8 mouse cellular contexts compared by ENCODE assay signal in genomic region chr2:19415063-19415521, GRCm38 (mm10). TPM values are rescaled to one million over a fixed set of nuclear protein-coding genes. Genes with fewer than 3 reads are reported as not detected.
DNase-seq lines count a peak whose midpoint lies in the region; ATAC-seq and TF ChIP-seq lines count a peak whose summit lies in the region.

No protein-coding gene starts in this region.

- peaks cover 3% of the 10 kb centered on the region for H3K27me3 ChIP-seq in Patski
- peaks cover 32% of the 10 kb centered on the region for H3K27me3 ChIP-seq in heart, embryonic 13.5 days (replicated peaks)
- H3K27me3 ChIP-seq in kidney, embryonic 16.5 days (ENCODE audit: insufficient read depth, low read length): no peaks in the 10 kb centered on the region; the same call in 1 of the 2 replicates
- H3K27me3 ChIP-seq in lung, embryonic 14.5 days (ENCODE audit: insufficient read depth, low read length): no peaks in the 10 kb centered on the region
- peaks cover 5% of the 10 kb centered on the region for H3K27me3 ChIP-seq in neural tube, embryonic 15.5 days (replicated peaks)

- DNase-seq in adrenal gland, postnatal 14 days: peak; percentile 35
- DNase-seq in adrenal gland, adult 8-10 months: no peak
- no peak for DNase-seq in Patski (ENCODE audit: low read depth, low spot score)
- DNase-seq in embryo, embryonic 9.5 days (ENCODE audit: extremely low spot score): peak; percentile 82
- peak; percentile 96 for DNase-seq in lung, embryonic 14.5 days

- H3K4me1 ChIP-seq in heart, embryonic 13.5 days: peaks cover 4% of the 10 kb centered on the region; the same call in 1 of the 2 replicates
- no peaks in the 10 kb centered on the region for H3K4me1 ChIP-seq in kidney, embryonic 16.5 days (ENCODE audit: insufficient read depth, low read length)
- H3K4me1 ChIP-seq in lung, embryonic 14.5 days (ENCODE audit: insufficient read depth): no peaks in the 10 kb centered on the region
- no peaks in the 10 kb centered on the region for H3K4me1 ChIP-seq in neural tube, embryonic 15.5 days

- 0 out of 2 replicates have a peak, but pooled peaks cover 5% of the 10 kb centered on the region for H3K9me3 ChIP-seq in heart, embryonic 13.5 days
- 0 out of 2 replicates have a peak, but pooled peaks cover 4% of the 10 kb centered on the region for H3K9me3 ChIP-seq in kidney, embryonic 16.5 days (ENCODE audit: low read length)
- no peaks in the 10 kb centered on the region; the same call in 1 of the 2 replicates for H3K9me3 ChIP-seq in lung, embryonic 14.5 days (ENCODE audit: low read depth, low read length)
- no peaks in the 10 kb centered on the region for H3K9me3 ChIP-seq in neural tube, embryonic 15.5 days (replicated peaks)

- ATAC-seq in Patski: peak; percentile 33
- ATAC-seq in heart, embryonic 13.5 days (ENCODE audit: extremely low read depth, insufficient number of reproducible peaks, low FRiP score, low TSS enrichment): no peak
- ATAC-seq in kidney, embryonic 16.5 days (ENCODE audit: low FRiP score, low TSS enrichment): peak; percentile 56; the same call in 1 of the 2 replicates
- ATAC-seq in lung, embryonic 14.5 days (ENCODE audit: insufficient read depth): peak; percentile 73
- ATAC-seq in neural tube, embryonic 15.5 days (ENCODE audit: low FRiP score): peak; percentile 78

- no peak overlapping the region for H3K27ac ChIP-seq in heart, embryonic 13.5 days (replicated peaks)
- no peak overlapping the region for H3K27ac ChIP-seq in kidney, embryonic 16.5 days (ENCODE audit: low read length)
- no peak overlapping the region for H3K27ac ChIP-seq in lung, embryonic 14.5 days (ENCODE audit: low read depth)
- no peak overlapping the region for H3K27ac ChIP-seq in neural tube, embryonic 15.5 days (replicated peaks)

- peak overlapping the region; percentile 45 for H3K4me3 ChIP-seq in heart, embryonic 13.5 days
- H3K4me3 ChIP-seq in kidney, embryonic 16.5 days (ENCODE audit: low read length): peak overlapping the region; percentile 19
- peak overlapping the region; percentile 13 for H3K4me3 ChIP-seq in lung, embryonic 14.5 days (ENCODE audit: low read depth, low read length)
- peak overlapping the region; percentile 36 for H3K4me3 ChIP-seq in neural tube, embryonic 15.5 days (replicated peaks)

- POLR2A ChIA-PET in Patski (lab: Charles Lee): interaction anchor here (1.2 to 1.3 kb wide), 2 partner anchors 102 to 104 kb away, joined by 3 to 4 read pairs; no protein-coding TSS in a partner anchor

- WGBS in heart, embryonic 13.5 days: 2% methylated on average over 6 of the region's 6 CpGs
- WGBS in kidney, embryonic 16.5 days: 4% methylated on average over 6 of the region's 6 CpGs
- WGBS in lung, embryonic 14.5 days: under 1% methylated on average over 6 of the region's 6 CpGs
- WGBS in neural tube, embryonic 15.5 days: 3% methylated on average over 6 of the region's 6 CpGs

- no peak for TF ChIP-seq CTCF in Patski (IDR thresholded peaks at IDR 0.05)
- TF ChIP-seq CTCF in lung, embryonic 14.5 days (IDR thresholded peaks at IDR 0.05; ENCODE audit: low read depth): peak; percentile 82

- peak overlapping the region; percentile 69 for H3K4me2 ChIP-seq in heart, embryonic 13.5 days
- peak overlapping the region; percentile 57 for H3K4me2 ChIP-seq in kidney, embryonic 16.5 days (replicated peaks; ENCODE audit: low read depth, low read length)
- H3K4me2 ChIP-seq in lung, embryonic 14.5 days: peak overlapping the region; percentile 54
- peak overlapping the region; percentile 65 for H3K4me2 ChIP-seq in neural tube, embryonic 15.5 days

- peak overlapping the region; percentile 53; the same call in 1 of the 2 replicates for H3K9ac ChIP-seq in heart, embryonic 13.5 days
- peak overlapping the region; percentile 24; the same call in 1 of the 2 replicates for H3K9ac ChIP-seq in kidney, embryonic 16.5 days (replicated peaks; ENCODE audit: low read length)
- no peak overlapping the region for H3K9ac ChIP-seq in lung, embryonic 14.5 days
- H3K9ac ChIP-seq in neural tube, embryonic 15.5 days (replicated peaks): peak overlapping the region; percentile 31; the same call in 1 of the 2 replicates

- CTCF ChIA-PET in Patski (lab: Charles Lee): interaction anchor here (0.6 to 3.5 kb wide), 23 partner anchors 9 to 328 kb away, joined by 3 to 38 read pairs (median 4); no protein-coding TSS in a partner anchor

- H3K36me3 ChIP-seq in heart, embryonic 13.5 days: no peaks in the 10 kb centered on the region
- H3K36me3 ChIP-seq in kidney, embryonic 16.5 days (ENCODE audit: insufficient read depth, low read length): no peaks in the 10 kb centered on the region
- no peaks in the 10 kb centered on the region for H3K36me3 ChIP-seq in lung, embryonic 14.5 days (ENCODE audit: insufficient read depth)
- no peaks in the 10 kb centered on the region for H3K36me3 ChIP-seq in neural tube, embryonic 15.5 days

- in situ Hi-C loops in Patski (cut with MboI; ENCODE audit: low pct_unique_long_range_greater_than_20kb): loop anchor here (10.0 to 25.0 kb wide), 3 partner anchors 310 to 1247 kb away; partner anchors contain the start of gene Etl4

RNA-seq across cellular contexts. Expression of gene Ptf1a, which starts 30.4 kb away (rescaled TPM):
- total RNA-seq in adrenal gland, postnatal 14 days (2021): not detected in 2 replicates
- total RNA-seq in adrenal gland, adult 8-10 months (2022): not detected
- not detected for polyA plus RNA-seq in Patski (2021)
- polyA plus RNA-seq in heart, embryonic 13.5 days (2015; fragmentation: Nextera tagmentation; extraction: Ambion mirVana): not detected in 2 replicates
- polyA plus RNA-seq in kidney, embryonic 16.5 days (2015; fragmentation: Nextera tagmentation; extraction: Ambion mirVana): not detected in 2 replicates
- polyA plus RNA-seq in lung, embryonic 14.5 days (2014; fragmentation: Nextera tagmentation; extraction: Ambion mirVana): not detected in 2 replicates
- polyA plus RNA-seq in neural tube, embryonic 15.5 days (2015; fragmentation: Nextera tagmentation; extraction: Ambion mirVana): 0.23 TPM in 1 of 2 replicates, not detected in the other

RNA-seq across cellular contexts. Expression of gene Msrb2, which starts 43.9 kb away (rescaled TPM):
- total RNA-seq in adrenal gland, postnatal 14 days (2021): 29.9 and 31.1 TPM in 2 replicates
- total RNA-seq in adrenal gland, adult 8-10 months (2022): 10 to 100 TPM; 29.5 to 33.6 (median 30.5) TPM
- polyA plus RNA-seq in Patski (2021): 13.3 TPM
- polyA plus RNA-seq in heart, embryonic 13.5 days (2015; fragmentation: Nextera tagmentation; extraction: Ambion mirVana): 35.5 and 41.5 TPM in 2 replicates
- polyA plus RNA-seq in kidney, embryonic 16.5 days (2015; fragmentation: Nextera tagmentation; extraction: Ambion mirVana): 35.1 and 36.5 TPM in 2 replicates
- 24.4 and 24.8 TPM in 2 replicates for polyA plus RNA-seq in lung, embryonic 14.5 days (2014; fragmentation: Nextera tagmentation; extraction: Ambion mirVana)
- 12.1 and 16.5 TPM in 2 replicates for polyA plus RNA-seq in neural tube, embryonic 15.5 days (2015; fragmentation: Nextera tagmentation; extraction: Ambion mirVana)

Comparison
In these comparisons a context has a peak if more than half of its experiments do, and no peak if none do; other contexts are left out.
1. DNase-seq: peak in adrenal gland, postnatal 14 days (single experiment), embryo, embryonic 9.5 days (single experiment) and lung, embryonic 14.5 days (single experiment); none in adrenal gland, adult 8-10 months (single experiment) and Patski (single experiment).
2. Peak in every context shown above with its lines, with median percentiles within 50 percentile points of each other: H3K4me2 ChIP-seq and H3K4me3 ChIP-seq.